Mouse (Mus musculus): ENCODE measurements around the gene Pfkm. TPM values are rescaled to one million over a fixed set of nuclear protein-coding genes. Genes with fewer than 3 reads are reported as not detected.

The Pfkm gene
- polyA plus RNA-seq, 1 experiment from 2014 or later = 65.0 TPM

- DNase-seq (ENCODE audit: low spot score) (no peak), ATAC-seq (no peak)
- Histone ChIP-seq H3K9me3 (replicated peaks; ENCODE audit: control insufficient read depth, low read length) (no peaks in the 10 kb centered on the region), H3K4me2 (ENCODE audit: low read length) (no peak overlapping the region), H3K4me3 (ENCODE audit: low read depth, low read length) (no peak overlapping the region), H3K27me3 (replicated peaks; ENCODE audit: control insufficient read depth, insufficient read depth, low read length) (no peaks in the 10 kb centered on the region), H3K27ac (ENCODE audit: low read depth, low read length) (no peak overlapping the region), H3K9ac (ENCODE audit: low read length) (no peak overlapping the region), H3K36me3 (ENCODE audit: control insufficient read depth, insufficient read depth, low read length) (peaks cover 61% of the 10 kb centered on the region), H3K4me1 (ENCODE audit: control insufficient read depth, insufficient read depth, low read length) (peaks cover 8% of the 10 kb centered on the region; the same call in 1 of the 2 replicates)
- 94% methylated on average over 5 of the region's 5 CpGs for WGBS
These were observed 48.4 kb downstream of the Pfkm start for GRCm38 (mm10) chr15:98140809-98141208.

DNA sequence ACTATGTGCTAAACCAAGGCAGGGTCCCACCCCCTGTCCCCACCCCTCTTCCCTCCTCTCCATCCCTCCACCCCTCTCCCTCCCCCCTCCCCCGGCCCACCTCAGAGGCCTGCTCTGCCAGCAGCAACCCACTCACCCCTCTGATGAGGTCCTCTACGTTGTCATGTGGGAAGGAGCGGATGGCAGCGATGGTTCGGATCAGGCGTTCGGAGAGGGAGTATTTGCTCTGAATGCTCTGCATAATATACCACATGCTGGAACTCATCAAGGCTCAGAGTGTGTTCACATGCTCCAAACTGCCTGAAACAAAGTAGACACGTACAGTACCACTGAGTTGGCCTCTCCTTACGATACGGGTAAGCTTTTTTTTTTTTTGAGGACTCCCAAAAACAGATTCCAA, 50.1 kb downstream of the Pfkm start:
- no peaks in the 10 kb centered on the region for H3K9me3 ChIP-seq (replicated peaks; ENCODE audit: control insufficient read depth, low read length)
- H3K4me2 ChIP-seq (ENCODE audit: low read length) = no peak overlapping the region
- H3K27me3 ChIP-seq (replicated peaks; ENCODE audit: control insufficient read depth, insufficient read depth, low read length) = no peaks in the 10 kb centered on the region
- no peak overlapping the region for H3K27ac ChIP-seq (ENCODE audit: low read depth, low read length)
- WGBS = 81% methylated on average over 9 of the region's 10 CpGs
- H3K4me3 ChIP-seq (ENCODE audit: low read depth, low read length) = no peak overlapping the region
- peaks cover 8% of the 10 kb centered on the region; the same call in 1 of the 2 replicates for H3K4me1 ChIP-seq (ENCODE audit: control insufficient read depth, insufficient read depth, low read length)
- H3K9ac ChIP-seq (ENCODE audit: low read length) = no peak overlapping the region
- DNase-seq (ENCODE audit: low spot score) (no peak), ATAC-seq (no peak)
- H3K36me3 ChIP-seq (ENCODE audit: control insufficient read depth, insufficient read depth, low read length) = peaks cover 44% of the 10 kb centered on the region

DNA sequence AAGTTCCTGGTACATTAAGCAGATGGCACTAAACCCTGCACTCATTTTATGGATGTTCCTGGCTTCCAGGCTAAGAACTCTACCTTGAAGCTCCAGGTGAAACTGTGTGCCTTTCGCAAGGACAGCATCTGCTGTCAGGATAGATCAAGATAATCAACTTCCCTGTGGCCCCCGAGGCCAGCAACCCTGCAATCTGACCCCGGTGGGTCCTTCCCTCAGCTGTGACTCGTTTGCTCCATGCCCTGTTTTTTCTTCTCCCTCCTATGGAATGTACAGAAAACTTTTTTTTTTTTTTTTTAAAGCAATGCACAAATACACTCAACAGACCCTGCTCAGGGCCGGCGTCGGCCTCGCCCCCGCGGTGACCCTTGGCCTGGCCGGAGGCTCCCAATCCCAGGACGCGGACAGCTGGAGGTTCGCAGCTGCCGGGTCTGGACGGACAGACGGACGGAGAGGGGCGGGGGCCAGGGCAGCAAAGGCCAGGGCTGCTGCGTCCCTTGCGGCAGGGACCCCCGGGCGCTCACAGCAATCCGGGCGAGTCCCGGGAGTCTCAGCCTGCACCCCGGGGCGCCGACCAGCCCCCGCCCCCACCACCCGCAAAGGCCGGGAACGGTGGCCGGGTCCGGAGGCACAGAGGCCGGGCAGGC, 52.6 kb downstream of the Pfkm start:
- Histone ChIP-seq H3K4me2 (ENCODE audit: low read length) (peak overlapping the region; percentile 96), H3K36me3 (ENCODE audit: control insufficient read depth, insufficient read depth, low read length) (peaks cover 24% of the 10 kb centered on the region), H3K9me3 (replicated peaks; ENCODE audit: control insufficient read depth, low read length) (no peaks in the 10 kb centered on the region), H3K4me3 (ENCODE audit: low read depth, low read length) (peak overlapping the region; percentile 97), H3K9ac (ENCODE audit: low read length) (peak overlapping the region; percentile 95), H3K4me1 (ENCODE audit: control insufficient read depth, insufficient read depth, low read length) (peaks cover 8% of the 10 kb centered on the region; the same call in 1 of the 2 replicates), H3K27ac (ENCODE audit: low read depth, low read length) (peak overlapping the region; percentile 58; the same call in 1 of the 2 replicates), H3K27me3 (replicated peaks; ENCODE audit: control insufficient read depth, insufficient read depth, low read length) (no peaks in the 10 kb centered on the region)
- DNase-seq (ENCODE audit: low spot score) (no peak), ATAC-seq (no peak; the same call in none of the 2 replicates)
- WGBS = under 1% methylated on average over 34 of the region's 36 CpGs

DNA sequence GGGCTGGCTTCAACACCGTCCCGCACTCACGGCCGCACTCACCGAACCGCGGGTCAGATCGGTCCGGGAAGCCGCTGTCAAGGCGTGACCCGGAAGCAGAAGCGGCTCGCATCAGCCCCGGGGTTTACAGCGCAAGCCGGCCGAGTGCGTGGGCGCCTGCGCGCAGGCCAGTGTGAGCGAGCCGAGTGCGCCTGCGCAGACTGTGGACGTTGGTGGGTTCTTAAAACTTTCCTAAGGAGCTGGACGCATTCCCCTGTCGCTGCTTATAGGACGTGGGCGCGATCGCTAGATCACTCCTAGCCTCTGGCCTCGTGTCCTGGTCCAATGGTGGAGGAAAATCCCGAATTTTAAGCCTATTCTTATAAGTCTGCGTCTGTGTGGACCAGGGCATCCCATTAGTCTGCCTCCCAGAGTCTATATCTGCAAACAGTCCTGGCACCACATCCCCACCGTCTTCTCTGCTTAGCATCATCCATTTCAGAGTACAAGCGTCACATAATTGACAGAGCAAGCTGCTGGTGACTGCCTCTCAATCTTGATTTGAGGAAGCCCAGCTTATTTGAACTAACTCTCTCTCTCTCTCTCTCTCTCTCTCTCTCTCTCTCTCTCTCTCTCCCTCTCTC, 53.3 kb downstream of the Pfkm start:
- H3K9ac ChIP-seq (ENCODE audit: low read length) = peak overlapping the region; percentile 95
- ATAC-seq (peak; percentile 98), DNase-seq (ENCODE audit: low spot score) (peak; percentile 96)
- WGBS = under 1% methylated on average over 38 of the region's 38 CpGs
- H3K36me3 ChIP-seq (ENCODE audit: control insufficient read depth, insufficient read depth, low read length) = peaks cover 19% of the 10 kb centered on the region
- peaks cover 8% of the 10 kb centered on the region; the same call in 1 of the 2 replicates for H3K4me1 ChIP-seq (ENCODE audit: control insufficient read depth, insufficient read depth, low read length)
- H3K27ac ChIP-seq (ENCODE audit: low read depth, low read length) = peak overlapping the region; percentile 58; the same call in 1 of the 2 replicates
- H3K27me3 ChIP-seq (replicated peaks; ENCODE audit: control insufficient read depth, insufficient read depth, low read length) = no peaks in the 10 kb centered on the region
- peak overlapping the region; percentile 97 for H3K4me3 ChIP-seq (ENCODE audit: low read depth, low read length)
- H3K4me2 ChIP-seq (ENCODE audit: low read length) = peak overlapping the region; percentile 96
- no peaks in the 10 kb centered on the region for H3K9me3 ChIP-seq (replicated peaks; ENCODE audit: control insufficient read depth, low read length)

GRCm38 (mm10) chr15:98148356-98148755, 56.0 kb downstream of the Pfkm start:
- DNase-seq (ENCODE audit: low spot score) = no peak

DNA sequence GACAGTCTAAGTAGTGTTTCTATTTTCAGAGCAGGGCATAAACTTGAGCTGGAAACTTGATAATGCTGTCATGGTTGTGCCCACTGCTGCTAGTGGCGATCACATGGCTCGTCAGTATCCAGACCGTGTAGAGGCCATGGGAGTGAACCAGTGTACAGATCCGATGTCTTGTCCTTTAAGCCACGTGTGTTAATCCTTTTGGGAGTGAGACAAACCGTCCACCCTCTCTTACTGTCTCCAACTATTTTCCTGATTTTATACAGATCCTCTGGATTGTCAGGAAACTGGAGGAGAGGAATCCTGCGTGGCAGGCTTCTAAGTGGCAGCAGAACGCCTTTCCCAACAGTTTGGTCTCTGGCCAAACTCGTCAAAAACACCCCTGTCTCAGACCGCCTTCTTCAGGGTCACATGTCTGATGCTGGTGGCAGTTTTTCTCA, 56.8 kb downstream of the Pfkm start:
- DNase-seq (ENCODE audit: low spot score) = no peak
- no peak overlapping the region for H3K4me3 ChIP-seq (ENCODE audit: low read depth, low read length)
- no peak overlapping the region for H3K27ac ChIP-seq (ENCODE audit: low read depth, low read length)
- H3K4me2 ChIP-seq (ENCODE audit: low read length) = no peak overlapping the region
- no peak overlapping the region for H3K9ac ChIP-seq (ENCODE audit: low read length)
- no peaks in the 10 kb centered on the region for H3K36me3 ChIP-seq (ENCODE audit: control insufficient read depth, insufficient read depth, low read length)
- 81% methylated on average over 10 of the region's 10 CpGs for WGBS
- H3K9me3 ChIP-seq (replicated peaks; ENCODE audit: control insufficient read depth, low read length) = no peaks in the 10 kb centered on the region
- peaks cover 8% of the 10 kb centered on the region; the same call in 1 of the 2 replicates for H3K4me1 ChIP-seq (ENCODE audit: control insufficient read depth, insufficient read depth, low read length)
- no peak for ATAC-seq
- no peaks in the 10 kb centered on the region for H3K27me3 ChIP-seq (replicated peaks; ENCODE audit: control insufficient read depth, insufficient read depth, low read length)

More at GRCm38 (mm10) chr15:98148356-98148755, 56.0 kb downstream of the Pfkm start:
- no peak for ATAC-seq
- Histone ChIP-seq H3K36me3 (ENCODE audit: control insufficient read depth, insufficient read depth, low read length) (no peaks in the 10 kb centered on the region), H3K9me3 (replicated peaks; ENCODE audit: control insufficient read depth, low read length) (no peaks in the 10 kb centered on the region), H3K4me1 (ENCODE audit: control insufficient read depth, insufficient read depth, low read length) (peaks cover 8% of the 10 kb centered on the region; the same call in 1 of the 2 replicates), H3K4me3 (ENCODE audit: low read depth, low read length) (no peak overlapping the region), H3K27me3 (replicated peaks; ENCODE audit: control insufficient read depth, insufficient read depth, low read length) (no peaks in the 10 kb centered on the region), H3K4me2 (ENCODE audit: low read length) (no peak overlapping the region), H3K9ac (ENCODE audit: low read length) (no peak overlapping the region), H3K27ac (ENCODE audit: low read depth, low read length) (no peak overlapping the region)
- 93% methylated on average over 3 of the region's 3 CpGs for WGBS

DNA sequence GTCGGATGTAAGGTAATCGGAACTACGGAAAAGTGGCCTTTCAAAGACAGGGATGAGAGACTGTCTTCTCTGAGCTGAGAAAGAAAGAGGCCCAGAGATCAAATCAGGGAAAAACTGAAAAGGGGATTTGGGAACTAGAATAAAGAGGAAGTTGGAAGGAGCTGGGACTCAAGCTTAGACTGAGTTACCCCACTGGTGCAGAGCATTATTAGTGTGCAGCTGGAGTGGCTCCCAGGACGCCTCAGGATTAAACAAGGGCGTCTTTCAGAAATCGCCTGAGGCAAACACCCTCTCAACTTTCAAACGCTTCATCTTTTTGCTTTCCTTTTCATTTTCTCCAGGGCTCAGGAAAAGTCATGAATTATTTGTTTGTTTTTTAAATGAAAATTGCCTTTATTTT, 60.5 kb downstream of the Pfkm start:
- DNase-seq (ENCODE audit: low spot score) (no peak), ATAC-seq (no peak)
- WGBS = 49% methylated on average over 7 of the region's 7 CpGs
- H3K4me1 ChIP-seq (ENCODE audit: control insufficient read depth, insufficient read depth, low read length) = no peaks in the 10 kb centered on the region
- no peak overlapping the region for H3K4me2 ChIP-seq (ENCODE audit: low read length)
- no peaks in the 10 kb centered on the region for H3K36me3 ChIP-seq (ENCODE audit: control insufficient read depth, insufficient read depth, low read length)
- no peak overlapping the region for H3K4me3 ChIP-seq (ENCODE audit: low read depth, low read length)
- no peak overlapping the region for H3K9ac ChIP-seq (ENCODE audit: low read length)
- H3K9me3 ChIP-seq (replicated peaks; ENCODE audit: control insufficient read depth, low read length) = no peaks in the 10 kb centered on the region
- no peaks in the 10 kb centered on the region for H3K27me3 ChIP-seq (replicated peaks; ENCODE audit: control insufficient read depth, insufficient read depth, low read length)
- H3K27ac ChIP-seq (ENCODE audit: low read depth, low read length) = no peak overlapping the region

GRCm38 (mm10) chr15:98153625-98154024, 61.2 kb downstream of the Pfkm start:
- ATAC-seq (no peak), DNase-seq (ENCODE audit: low spot score) (peak; percentile 84)
- H3K27me3 ChIP-seq (replicated peaks; ENCODE audit: control insufficient read depth, insufficient read depth, low read length) = no peaks in the 10 kb centered on the region
- WGBS = 33% methylated on average over 3 of the region's 3 CpGs
- H3K36me3 ChIP-seq (ENCODE audit: control insufficient read depth, insufficient read depth, low read length) = no peaks in the 10 kb centered on the region
- no peak overlapping the region for H3K4me3 ChIP-seq (ENCODE audit: low read depth, low read length)
- H3K4me2 ChIP-seq (ENCODE audit: low read length) = no peak overlapping the region
- no peaks in the 10 kb centered on the region for H3K9me3 ChIP-seq (replicated peaks; ENCODE audit: control insufficient read depth, low read length)
- H3K4me1 ChIP-seq (ENCODE audit: control insufficient read depth, insufficient read depth, low read length) = no peaks in the 10 kb centered on the region
- H3K27ac ChIP-seq (ENCODE audit: low read depth, low read length) = no peak overlapping the region
- no peak overlapping the region for H3K9ac ChIP-seq (ENCODE audit: low read length)

- 65% methylated on average over 3 of the region's 4 CpGs for WGBS
These were observed 61.8 kb downstream of the Pfkm start for GRCm38 (mm10) chr15:98154146-98154545.

More at GRCm38 (mm10) chr15:98154146-98154545, 61.8 kb downstream of the Pfkm start:
- Histone ChIP-seq H3K36me3 (ENCODE audit: control insufficient read depth, insufficient read depth, low read length) (no peaks in the 10 kb centered on the region), H3K9me3 (replicated peaks; ENCODE audit: control insufficient read depth, low read length) (no peaks in the 10 kb centered on the region), H3K4me2 (ENCODE audit: low read length) (no peak overlapping the region), H3K27me3 (replicated peaks; ENCODE audit: control insufficient read depth, insufficient read depth, low read length) (no peaks in the 10 kb centered on the region), H3K4me1 (ENCODE audit: control insufficient read depth, insufficient read depth, low read length) (no peaks in the 10 kb centered on the region), H3K9ac (ENCODE audit: low read length) (no peak overlapping the region), H3K4me3 (ENCODE audit: low read depth, low read length) (no peak overlapping the region), H3K27ac (ENCODE audit: low read depth, low read length) (no peak overlapping the region)
- ATAC-seq = no peak
- no peak for DNase-seq (ENCODE audit: low spot score)
